Mouse (Mus musculus) layer of hippocampus, adult 18-20 months (tissue): ENCODE measurements around the gene Dusp16. TPM values are rescaled to one million over a fixed set of nuclear protein-coding genes. Genes with fewer than 3 reads are reported as not detected.
A peak's percentile ranks its signal among the peaks of the same experiment; 100 is the strongest.
"Not testable (repeated sequence)": the region's sequence is repeated elsewhere in the genome, so short reads cannot be mapped to it uniquely, and the experiment has no call there.

ENCODE experiments used
- DNase-seq, 2 experiments: peaks; one replicate each; pipeline ENCODE4 v3.0.0; 2022; ENCODE audit warnings: low spot score in 2 of 2
- total RNA-seq, 2 experiments: library from RNA; stranded (reverse); gene quantifications; 2 replicates each; pipeline ENCODE4 v1.2.3; 2021

Gene Dusp16
- total RNA-seq, 2 experiments from 2014 or later: 8.8 to 9.4 TPM

DNA sequence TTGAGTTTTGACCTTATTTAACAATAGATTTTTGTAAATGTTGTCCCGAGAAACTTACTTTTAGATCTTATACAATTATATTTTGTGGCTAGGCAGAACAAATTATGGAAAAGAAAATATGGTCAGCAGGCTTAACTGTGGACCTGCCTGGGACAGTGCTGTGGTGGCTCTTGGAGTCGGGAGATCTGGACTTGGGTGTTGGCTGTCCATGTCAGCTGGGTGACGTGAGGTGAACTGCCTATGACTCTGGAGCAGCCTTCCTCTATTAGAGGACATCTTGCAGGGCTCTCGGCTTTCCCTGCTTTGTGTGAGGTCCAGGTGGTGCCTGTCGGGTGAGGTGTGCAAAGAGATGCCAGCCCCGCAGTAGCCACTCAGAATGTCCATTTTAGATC, 91.2 kb downstream of the Dusp16 start:
- DNase-seq: no peak

DNA sequence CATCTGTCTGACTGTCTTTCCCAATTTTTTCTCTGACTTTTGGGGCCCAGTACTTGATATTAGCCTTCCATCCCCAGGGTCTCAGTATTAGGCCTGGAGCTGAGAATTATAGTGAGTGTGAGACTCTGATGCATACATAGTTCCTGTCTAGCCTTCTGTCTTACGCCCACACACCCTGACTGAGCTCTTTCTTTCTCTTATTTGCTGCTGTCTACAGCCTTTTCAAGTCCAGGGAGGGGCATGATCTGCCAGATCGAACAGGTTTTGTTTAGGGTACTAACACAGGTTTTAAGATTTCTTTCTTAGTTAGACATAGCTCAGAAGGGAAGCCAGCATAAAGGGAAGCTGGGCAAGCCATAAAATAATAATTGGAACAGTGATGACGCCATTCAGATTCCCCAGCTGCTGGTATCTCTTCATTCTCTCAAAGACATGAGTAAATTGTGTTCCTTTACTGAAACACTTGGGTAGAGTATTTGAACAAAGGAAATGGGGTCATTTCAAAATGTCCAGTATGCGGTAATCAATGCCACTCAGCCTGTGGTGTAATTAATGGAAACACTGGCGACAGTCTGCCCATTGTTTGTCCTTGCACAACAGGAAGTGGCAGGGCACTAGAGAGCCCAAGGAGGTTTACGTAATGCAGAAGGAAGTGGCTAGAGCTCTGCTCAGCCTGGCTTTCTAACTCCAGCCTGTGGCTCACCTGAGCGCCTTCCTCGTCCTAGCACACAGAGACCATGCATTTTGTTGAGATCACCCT, 91.8 kb downstream of the Dusp16 start:
- DNase-seq: peak in 1 of 2 experiments; percentile 51

DNA sequence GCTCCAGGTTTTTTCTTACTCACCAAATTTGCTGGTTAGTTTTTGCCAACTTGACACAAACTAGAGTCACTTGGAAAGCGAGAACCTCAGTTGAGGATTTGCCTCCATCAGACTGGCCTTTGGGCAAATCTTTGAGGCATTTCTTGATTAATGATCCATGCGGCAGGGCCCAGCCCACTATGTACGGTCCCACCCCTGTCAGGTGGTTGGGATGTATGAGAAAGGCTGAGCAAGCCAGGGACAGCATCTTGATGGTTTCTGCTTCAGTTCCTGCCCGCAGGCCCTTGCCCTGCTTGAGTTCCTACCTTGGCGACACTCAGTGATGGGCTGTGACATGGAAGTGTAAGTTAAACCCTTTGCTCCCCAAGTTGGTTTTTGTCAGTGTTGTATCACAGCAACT, 94.2 kb downstream of the Dusp16 start:
- DNase-seq: no peak

DNA sequence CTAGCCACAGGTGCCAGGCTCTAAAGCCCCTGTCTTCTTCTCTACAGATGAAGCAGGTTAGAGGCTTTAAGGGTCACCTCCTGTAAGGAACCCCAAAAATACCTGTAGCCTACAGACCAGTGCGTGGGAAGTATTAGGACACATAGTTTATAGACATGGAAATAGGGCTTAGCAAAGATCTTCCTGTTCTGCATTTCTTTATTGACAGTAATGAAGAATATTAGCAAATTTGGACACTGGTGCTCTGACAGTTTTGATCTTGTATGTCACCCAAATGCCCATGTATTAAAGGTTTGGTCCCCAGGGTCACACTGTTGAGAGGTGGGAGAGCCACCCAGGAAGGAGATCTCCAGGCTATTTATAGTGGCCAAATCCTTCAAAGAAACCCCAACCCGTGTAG, 95.9 kb downstream of the Dusp16 start:
- DNase-seq: no peak

DNA sequence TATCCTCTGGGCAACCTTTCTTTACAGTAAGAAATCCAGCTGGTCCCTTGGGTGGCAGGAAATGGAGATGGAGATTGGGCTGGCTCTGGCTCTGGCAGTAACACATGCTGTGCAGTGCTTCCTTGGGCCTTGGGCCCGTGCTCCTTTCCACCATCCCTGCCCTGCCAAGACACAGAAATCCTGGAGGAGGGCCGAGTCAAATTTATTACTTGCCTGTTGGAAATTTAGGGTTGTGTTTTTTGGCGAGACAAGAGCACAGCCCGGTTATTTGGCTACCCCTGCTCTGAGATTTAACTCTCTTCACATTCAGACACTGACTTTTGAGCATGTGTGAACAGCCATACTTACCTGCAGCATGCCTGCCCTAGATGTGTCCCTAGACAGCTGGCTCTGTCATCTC, 96.3 kb downstream of the Dusp16 start:
- no peak for DNase-seq

DNA sequence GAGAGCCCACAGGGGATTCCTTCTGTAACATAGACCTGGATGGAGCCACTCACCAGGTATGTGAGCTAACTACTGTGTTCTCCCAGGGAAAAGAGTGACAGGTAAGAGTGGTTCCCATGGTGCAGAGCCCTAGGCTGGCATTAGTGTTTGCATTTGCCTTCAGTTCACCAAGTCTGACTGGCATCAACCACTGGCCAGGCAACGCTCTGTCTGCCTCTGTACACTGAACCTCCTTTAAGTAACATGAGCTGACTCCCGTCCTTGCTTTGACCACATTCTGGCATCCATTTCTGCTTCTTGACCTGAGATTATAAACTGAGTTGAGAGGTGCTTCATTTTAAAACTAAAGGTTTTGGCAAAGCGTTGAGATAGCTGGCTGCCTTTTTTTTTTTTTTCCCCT, 96.8 kb downstream of the Dusp16 start:
- no peak for DNase-seq

DNA sequence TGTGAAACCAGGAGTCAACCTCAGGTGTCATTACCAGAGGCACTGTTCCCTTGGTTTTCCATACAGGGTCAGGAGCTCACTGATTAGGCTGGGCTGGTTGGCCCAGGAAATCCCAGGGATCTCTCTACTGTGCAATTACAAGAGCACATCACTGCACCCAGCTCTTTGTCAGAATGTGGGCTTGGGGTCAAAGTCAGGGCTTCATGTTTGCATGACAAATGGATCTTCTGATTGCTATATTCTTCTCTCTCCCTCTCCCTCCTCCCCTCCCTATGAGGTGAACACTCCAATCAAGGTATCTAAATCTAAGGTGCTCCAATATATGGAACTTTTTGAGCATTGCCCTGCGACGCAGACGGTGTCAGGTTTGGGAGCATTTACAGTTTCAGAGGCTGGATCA, 97.4 kb downstream of the Dusp16 start:
- no peak for DNase-seq

DNA sequence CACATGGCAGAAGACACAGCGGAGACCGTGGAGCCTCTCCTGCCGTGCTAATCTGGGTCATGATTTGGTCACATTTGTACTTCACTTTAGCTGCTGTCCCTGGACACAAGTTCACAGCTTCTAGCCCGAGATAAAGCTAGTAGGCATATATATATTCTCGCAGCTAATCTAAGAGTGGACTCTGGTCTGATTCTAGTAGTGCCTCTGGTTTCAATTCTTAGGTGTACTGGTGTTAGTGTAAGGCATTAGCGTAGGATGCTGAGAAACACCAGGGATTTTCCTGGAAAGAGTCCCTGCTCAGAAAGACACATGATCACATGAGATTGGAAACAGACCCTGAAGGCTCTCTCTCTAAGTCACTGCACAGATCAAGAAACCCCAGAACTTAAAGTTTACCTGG, 97.9 kb downstream of the Dusp16 start:
- no peak for DNase-seq

DNA sequence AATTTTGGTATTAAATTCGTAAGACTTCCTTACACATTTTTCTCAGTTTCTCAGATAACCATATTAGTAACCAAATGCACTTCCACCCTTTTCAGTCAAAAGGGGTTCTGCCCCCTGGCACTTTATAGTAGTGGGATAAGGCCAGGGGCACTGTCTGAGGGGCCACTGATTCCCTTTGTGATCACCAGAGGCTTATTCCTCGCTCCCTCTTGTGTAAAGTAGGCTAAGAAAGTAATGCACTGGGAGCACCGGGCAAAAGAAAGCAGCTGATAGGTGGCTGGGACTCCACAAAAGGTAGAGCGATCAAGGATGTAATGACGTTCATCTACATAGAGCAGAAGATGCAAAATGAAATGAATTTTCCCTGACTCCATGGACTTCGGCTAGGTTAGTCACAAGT, 106.9 kb downstream of the Dusp16 start:
- DNase-seq: no peak

DNA sequence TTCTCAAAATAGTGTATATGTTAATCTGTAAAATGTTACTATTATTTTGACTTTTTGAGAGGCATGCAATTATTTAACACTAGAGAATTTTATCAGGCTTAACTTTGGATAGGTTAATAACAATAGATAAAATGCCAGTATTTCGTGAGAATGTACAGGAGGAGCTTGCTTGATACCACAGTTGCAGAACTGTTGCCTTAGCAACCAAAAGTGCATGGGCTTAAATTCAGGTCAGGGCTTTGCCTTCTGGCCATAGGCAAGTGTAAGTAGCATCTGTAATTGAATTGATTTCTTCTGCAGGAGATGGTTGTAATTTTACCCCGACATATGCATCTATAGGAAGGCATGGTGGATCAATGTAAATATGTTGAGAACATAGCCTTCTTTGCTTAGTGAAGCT, 107.4 kb downstream of the Dusp16 start:
- no peak for DNase-seq

DNA sequence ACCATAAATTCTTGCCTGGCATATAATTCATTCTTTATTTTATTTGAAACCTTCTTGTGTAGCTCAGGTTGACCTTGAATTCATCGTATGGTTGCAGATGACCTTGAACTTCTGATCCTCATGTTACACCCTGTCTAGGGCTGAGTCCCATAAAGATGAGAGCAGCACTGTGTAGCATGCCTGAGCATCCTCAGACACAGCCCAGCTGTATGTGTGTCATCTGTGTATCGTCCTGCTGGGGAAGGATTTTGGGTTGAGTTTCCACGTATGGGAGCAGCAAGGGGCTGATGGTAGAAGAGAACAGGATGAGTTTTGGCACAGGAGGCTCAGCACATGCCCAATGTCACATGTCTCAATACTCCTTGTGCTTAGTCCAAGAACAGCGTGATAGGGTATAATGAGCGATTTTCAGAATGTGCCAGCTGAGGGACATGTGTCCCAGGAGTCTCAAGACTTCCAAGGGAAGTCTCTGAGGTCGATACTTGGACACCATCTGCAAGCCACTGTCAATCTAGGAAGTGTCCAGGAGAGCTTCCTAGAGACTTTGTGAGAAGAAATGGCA, 108.0 kb downstream of the Dusp16 start:
- DNase-seq: peak in 1 of 2 experiments; percentile 25

DNA sequence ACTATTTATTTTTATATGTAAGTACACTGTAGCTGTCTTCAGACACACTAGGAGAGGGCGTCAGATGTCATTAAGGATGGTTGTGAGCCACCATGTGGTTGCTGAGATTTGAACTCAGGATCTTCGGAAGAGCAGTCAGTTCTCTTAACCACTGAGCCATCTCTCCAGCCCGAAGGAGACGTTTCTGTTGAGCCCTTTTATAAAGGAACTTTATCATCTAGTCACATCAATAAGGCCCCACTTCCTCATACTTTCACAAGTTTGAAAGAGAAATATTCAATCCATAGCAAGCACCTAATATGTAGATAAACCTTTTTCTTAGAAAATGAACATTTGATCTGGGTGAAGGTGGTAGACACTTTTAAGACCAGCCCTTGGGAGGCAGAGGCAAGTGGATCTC, 113.1 kb downstream of the Dusp16 start:
- DNase-seq: not testable (repeated sequence)

DNA sequence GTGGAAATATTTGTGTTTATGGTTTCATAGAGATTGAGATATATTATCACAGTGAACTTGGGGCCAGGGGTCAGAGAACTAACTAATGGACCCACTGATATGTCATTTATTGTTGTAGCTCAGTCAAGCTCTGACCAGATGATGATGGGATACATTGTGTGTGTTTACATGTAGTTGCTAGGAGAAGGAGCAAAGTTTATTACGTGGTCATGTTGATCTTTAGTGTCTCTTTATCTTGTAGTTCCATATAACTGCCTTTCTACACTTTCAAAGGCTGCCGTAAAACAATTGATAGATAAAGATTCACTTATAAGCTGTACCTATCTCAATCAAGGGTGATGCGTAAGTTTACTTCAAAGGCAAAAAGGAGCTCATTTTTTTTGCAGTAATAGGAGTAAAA, 114.4 kb downstream of the Dusp16 start:
- DNase-seq: no peak

DNA sequence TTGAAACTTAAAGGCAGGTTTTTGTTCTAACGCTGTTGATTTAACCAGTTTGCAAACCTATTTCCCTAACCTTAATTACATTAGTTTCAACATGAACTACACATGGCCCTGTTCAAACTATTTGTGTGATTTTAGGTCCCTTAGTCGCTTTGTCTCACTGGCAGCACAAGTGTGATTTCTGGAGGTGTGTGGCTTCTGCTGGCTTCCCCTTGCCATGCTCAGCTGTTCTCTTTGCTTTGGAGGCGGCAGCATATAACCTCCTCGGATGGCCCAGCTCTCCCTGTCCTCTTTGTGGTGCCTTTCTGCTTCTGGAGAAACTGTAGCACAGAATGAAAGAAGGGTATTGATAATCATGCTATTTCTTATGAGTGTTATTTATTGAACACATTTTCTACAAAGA, 114.9 kb downstream of the Dusp16 start:
- peak in 1 of 2 experiments; percentile 37 for DNase-seq

DNA sequence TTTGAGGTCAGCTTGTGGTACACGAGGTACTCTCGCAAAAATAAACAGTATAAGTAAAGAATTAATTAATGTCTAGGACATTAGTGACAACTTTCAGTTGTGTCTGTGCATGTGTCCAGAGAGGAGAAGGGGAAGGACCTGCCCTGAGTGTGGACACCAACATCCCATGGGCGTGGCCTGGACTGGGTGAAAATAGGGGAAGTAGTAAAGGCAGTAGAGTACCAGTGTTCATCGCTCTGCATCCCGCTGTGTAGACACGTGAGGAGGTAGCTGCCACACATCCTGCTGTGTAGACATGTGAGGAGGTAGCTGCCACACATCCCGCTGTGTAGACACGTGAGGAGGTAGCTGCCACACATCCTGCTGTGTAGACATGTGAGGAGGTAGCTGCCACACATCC, 118.7 kb downstream of the Dusp16 start:
- DNase-seq: not testable (repeated sequence)

DNA sequence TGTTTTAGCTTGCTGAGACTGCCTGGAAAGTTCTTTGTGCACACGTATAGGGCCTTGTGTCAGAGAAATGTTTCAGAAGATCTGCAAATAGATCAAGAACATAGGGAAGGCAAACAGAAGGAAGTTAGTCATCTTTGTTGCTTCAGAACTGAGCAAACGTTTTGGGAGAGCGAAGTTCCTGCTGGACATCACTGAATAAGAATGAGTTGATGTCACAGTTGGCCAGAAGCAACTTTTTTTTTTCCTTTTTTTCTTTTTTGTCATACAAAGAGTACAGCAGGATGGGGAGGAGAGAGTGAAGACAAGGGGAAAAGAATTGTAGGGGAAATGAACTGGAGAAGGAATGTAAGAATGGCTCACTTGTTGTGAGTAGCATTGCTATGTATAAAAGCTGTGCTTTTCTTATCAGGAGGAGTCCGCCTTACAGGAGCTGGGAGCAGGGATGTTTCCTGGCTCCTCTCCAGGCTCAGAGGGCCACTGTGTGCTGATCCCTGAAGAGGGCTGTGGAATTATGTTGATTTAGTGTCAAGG, 121.5 kb downstream of the Dusp16 start:
- DNase-seq: no peak

DNA sequence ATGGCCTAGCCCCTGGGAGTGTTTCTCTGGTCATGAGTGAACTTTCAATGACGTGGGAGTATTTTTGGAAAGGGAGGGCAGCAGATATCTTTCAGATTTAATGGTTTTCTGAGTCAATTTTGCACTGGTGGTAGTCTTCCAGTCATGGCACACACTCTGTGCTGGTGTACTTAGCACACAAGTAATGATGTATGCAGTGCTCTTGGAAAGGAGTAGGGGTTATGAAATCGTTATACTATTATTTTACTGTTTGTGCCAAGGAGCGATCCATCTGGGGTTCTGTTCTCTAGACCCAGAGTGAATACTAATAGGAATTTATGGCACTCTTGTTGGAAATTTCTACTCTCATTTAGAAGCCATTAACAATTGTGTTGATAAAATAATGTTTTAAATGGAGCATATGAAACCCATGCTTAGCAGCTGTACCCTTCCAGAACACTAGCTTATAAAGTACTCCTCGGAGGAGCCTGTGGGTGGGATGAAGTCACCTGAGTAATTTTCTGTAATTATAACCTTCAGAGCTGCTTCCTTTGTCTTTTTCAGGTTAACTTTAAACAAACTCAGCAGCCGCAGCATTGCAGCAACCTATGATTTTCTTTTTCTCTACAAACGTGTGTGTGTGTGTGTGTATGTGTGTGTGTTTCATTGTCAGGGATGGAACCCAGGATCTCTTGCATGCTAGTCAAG, 123.1 kb downstream of the Dusp16 start:
- peak in 1 of 2 experiments; percentile 55 for DNase-seq

DNA sequence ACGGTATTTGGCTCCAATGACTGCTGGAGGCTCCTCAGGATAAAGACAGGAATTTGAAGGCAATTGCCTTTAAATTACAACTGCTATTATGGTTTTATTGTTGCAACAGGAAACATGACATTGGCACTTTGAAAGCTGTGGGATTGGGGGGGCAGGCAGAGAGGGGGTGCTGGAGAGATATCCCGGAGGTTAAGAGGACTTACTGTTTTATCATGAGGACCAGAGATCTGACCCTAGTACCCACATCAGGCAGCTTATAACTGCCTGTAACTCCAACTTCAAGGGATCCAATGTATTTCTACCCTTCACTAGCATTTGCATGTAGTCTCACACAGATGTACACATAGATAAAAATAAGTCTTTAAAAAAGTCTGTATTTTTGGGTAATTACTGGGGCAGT, 123.9 kb downstream of the Dusp16 start:
- no peak for DNase-seq

DNA sequence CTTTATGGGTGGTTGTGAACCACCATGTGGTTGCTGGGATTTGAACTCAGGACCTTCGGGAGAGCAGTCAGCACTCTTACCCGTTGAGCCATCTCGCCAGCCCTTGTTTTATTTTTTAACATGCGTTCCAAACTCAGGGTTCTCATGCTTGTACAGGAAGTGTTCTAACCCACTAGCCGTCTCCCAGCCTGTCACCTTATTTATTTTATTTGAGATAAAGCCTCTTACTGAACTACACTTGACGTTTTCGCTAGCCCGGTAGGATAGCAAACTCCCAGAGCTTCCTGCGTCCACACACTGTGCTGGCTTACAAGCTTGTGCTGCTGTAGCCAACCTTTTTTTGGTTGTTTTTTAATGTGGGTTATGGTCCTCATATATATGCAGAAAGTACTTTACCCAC, 126.6 kb downstream of the Dusp16 start:
- no peak for DNase-seq
